Mouse (Mus musculus) right cerebral cortex, postnatal 25 days (tissue): ENCODE results near the gene Mrpl14.

Experiments
- DNase-seq: peaks from one replicate; pipeline ENCODE4 v3.0.0; 2022

Mrpl14 gene

GRCm38 (mm10) chr17:45727481-45727880, 41.4 kb downstream of the Mrpl14 start:
- DNase-seq: no peak

- DNase-seq: no peak
These were observed 42.0 kb downstream of the Mrpl14 start for GRCm38 (mm10) chr17:45727983-45728723.

DNA sequence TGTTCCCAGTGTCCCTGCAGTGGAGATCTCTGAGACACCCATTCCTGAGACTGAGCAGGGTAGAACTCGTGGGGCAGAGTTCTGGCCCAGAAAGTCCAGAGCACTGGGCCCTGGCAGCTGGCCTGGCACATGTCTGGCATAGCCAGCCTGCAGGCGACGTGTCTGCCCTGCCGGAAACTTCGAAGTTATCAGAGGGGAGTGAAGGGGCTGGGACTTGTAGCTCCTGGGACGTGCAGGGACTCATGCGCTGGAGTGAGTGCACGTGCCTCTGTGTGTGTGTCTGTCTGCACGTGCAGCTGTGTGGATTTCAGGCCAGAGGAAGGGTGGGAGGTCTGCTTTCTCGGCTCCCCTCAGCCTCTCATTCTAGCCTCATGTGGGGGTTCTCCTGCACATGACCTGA, 43.3 kb downstream of the Mrpl14 start:
- DNase-seq: no peak

DNA sequence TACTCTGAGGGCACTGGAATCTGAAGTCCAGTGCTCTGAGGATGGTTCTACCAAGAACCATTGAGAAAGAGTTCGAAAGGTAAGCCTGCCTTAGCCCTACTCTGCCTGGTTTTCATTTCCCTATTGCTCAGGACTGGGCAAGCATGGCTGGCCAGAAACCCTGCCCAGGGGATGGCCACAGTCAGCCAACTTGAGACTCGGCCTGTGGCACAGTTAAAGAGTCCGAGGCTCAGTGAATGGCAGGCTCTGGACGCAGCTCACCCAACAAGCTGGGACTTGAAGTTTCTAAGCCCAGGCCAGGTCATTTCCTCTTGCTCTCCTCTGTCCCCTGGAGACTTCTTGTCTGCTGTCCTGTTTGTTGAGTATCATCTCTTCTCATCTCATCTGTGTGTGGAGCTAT, 44.6 kb downstream of the Mrpl14 start:
- DNase-seq: no peak

DNA sequence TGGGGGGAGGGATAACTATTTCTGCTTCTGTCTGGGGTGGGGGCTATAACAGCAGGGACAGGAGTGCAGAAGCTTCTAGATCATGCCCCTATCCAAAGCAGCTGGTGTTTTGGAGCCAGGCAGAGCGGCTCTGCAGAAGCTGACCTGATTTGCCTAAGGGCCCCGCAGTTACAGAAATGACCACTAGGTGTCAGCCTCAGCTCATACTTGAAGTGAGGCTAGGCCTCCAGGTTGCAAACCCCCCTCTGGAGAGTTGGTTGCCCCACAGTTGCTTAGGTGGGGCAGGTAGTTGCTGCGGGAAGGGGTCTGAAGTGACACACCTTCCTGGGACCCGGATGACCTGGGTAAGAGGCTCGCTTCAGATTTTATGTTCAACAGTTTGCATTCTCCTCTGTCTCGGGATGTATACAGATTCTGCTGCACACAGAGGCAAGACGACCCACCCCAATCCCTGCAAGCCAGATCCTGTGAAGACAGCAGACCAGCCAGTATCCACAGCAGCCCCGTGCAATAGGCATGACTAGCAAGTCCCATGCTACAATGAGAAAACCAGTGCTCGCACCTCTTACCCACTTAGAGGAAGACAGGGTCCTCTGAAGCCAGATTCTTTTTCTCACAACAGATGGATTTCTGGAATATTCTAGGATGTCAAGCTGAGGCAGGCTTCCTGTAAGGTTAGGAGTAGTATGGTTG, 45.2 kb downstream of the Mrpl14 start:
- peak; percentile 82 for DNase-seq

DNA sequence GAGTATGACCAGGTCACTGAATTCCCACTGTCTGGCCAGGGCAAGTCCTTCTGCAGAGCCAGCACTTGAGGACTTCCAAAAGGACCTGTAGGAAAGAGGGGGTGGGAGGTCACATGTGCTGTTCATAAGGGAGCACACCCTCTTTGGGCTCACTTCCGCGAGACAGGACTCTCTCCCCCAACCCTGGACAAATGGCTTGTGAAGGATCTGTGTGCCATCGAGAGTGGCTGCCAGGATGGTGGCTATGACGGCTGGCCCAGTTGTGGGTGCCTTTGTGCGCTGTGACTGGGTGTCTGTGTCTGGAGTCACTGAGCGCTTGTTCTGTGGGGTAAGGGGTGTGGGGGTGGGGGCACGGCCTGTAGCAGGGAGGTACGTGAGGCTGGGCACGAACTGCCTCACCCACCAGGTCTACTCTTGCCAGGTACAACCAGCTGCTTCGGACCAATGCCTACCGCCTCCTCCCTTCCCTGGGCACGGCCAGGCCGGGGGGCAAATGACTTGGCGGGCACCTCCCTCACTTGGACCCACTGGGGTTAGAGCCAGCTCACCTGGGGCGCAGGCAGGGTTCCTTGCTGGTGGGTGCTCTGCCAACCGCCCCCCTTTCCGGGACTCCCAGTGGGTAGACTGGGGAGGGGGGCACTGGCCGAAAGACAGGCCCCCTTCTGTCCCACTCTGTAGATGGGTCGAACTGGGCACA, 47.1 kb downstream of the Mrpl14 start:
- DNase-seq: peak; percentile 37

DNA sequence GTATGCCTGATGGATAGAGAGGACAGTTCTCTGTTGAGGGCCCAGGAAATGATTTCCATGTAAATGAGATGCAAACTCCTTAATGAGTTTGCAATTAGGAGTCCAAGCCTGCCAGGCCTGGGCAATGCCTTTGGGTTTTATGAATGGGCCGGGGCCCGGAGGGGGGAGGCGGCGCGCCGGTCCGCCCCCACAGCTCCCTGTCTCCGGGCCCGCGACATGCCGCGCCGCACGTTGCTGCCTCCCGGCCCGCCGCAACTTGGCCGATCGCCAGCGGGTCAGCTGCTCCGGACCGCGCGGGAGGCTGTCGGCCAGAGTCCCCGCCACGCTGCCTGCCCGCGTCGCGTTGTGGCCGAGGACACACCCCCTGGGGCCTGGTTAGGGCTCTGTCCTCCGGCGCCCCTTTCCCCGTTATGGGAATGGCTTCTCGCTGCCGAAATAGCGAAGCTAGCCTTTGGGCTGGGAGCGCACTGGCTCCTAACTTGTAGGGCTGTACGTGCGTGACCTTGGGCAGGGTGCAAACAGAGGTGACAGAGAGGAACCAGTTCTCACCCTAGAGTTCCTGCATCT, 47.7 kb downstream of the Mrpl14 start, which contains the start of gene 1600014C23Rik:
TSS of gene 1600014C23Rik (minus strand) at position 110 of the 567 bp plus-strand sequence.
- DNase-seq: peak; percentile 79

- no peak for DNase-seq
These were observed 48.2 kb downstream of the Mrpl14 start for GRCm38 (mm10) chr17:45734333-45734732.

DNA sequence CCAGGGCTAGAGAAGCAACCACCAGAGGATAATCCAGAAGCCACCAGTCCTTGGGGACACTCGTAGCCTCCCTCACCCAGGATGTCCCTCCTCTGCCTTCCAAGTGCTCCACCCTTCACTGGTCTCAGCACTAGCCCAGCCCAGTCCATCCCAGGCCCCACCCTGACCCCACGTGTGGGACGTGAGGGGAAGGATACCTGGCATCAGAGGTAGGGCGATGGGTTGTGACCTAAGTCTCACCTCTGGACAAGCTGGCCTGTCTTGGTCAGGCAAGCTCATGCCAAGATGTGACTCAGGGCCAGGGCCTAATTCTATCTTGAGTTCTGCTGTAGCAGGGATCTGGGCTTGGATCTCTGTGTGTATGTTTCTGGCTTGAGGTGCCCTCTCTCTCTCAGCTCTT, 48.8 kb downstream of the Mrpl14 start:
- no peak for DNase-seq

- peak; percentile 83 for DNase-seq
These were observed 49.5 kb downstream of the Mrpl14 start for GRCm38 (mm10) chr17:45735382-45736310.

DNA sequence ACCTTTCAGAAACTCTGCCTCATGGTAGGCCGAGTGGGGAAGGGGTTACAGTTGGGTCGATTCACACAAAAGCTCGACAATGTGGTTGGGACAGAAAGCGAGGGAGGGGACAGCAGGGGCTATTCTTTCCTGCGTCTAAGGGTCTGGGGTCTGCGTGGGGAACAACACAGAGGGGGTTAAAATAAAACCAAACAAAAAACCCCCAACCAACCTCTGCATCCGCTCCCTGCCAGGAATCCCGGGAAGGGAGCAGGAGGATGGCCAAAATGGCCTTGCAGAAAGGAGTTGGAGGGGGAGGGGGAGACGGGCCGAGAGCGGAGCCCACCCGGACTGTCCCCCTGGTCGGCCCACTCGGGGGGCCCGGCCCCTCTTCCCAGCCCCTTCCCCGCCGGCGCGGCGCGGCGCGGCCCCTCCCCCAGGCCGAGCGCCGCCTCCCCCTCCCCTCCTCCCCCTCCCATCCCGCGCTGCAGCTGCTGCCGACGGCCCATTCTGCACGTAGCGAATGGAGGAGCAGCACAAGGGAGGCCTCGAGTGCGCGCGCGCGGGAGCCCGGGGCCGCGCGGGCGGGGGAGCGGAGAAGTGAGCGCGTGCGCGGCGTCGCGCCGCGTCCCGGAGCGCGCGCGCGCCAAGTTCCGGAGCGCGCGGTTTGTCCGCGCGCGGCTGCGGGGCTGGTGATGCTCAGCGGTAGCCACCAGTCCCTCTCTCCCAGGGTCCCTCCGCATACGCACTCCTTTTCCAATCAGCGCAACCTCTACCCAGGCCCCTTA, 50.4 kb downstream of the Mrpl14 start:
- peak; percentile 90 for DNase-seq

DNA sequence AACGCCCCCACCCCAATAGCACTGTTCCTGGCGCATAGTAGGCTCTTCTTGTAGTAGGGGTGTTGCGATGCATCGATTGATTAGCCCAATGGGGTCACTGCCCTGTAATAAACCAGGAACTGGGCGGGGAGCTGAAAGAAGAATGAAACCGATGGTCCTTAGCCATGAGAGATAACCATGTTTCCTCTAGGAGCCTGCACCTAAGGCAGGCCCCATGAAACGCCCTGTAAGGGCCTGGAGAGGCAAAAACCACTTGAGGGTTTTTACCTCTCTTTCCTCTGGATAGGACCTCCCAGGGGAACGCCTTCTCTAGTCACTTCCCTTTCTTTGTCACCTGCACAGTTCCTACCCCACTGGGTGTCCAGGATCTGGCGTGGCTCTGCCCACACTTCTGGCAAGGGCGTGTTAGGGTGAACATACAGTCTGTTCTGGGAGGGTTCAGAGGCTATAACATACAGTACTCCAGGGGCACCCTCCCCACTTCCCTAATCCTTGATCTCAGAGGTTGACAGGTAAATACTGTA, 51.0 kb downstream of the Mrpl14 start:
- no peak for DNase-seq

- DNase-seq: no peak
These were observed 56.4 kb downstream of the Mrpl14 start for GRCm38 (mm10) chr17:45742371-45743147.

DNA sequence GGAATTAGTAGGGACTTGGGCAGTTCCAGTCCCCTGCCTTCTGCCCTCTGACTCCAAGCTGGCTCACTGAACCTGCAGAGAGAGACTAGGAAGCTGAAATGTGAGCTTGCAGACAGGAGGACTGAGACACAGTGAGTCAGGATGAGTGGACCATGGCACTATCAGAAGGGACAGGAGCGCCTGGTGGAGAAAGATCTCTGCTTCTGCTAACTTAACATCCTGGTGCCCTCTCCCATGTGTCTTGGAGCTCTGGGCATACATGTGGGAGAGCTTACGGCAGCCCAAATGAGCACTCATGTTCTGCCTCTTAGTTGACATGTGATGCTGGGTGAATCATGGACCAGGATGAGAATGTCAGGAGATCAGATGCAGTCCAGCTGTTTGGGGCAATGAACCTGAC, 59.5 kb downstream of the Mrpl14 start:
- DNase-seq: no peak

DNA sequence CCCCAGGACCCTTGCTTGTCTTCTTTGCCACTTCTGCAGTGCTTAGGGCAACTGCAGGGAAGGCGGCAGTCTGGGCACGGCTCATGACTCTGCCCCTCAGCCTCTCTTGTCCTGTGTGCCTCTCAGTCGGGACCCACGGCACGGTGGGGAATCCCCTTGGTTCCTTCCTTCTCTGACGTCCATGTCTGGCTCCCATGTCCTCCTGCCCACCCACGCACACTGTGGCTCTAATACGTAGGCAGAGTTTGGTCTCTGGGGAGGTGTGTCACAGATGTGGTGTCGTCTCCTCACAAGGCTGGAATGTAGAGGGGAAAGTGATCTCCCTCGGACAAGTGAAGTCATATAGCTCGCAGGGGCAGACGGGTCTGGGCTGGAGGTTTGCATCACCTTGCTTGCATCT, 60.6 kb downstream of the Mrpl14 start:
- DNase-seq: no peak

GRCm38 (mm10) chr17:45747293-45747692, 61.2 kb downstream of the Mrpl14 start:
- no peak for DNase-seq
